Mouse (Mus musculus) B cell, adult 2 months (primary cell): ENCODE data around the gene D13Ertd608e.
"Not testable (repeated sequence)": the region's sequence is repeated elsewhere in the genome, so short reads cannot be mapped to it uniquely, and the experiment has no call there.

Experiments
- DNase-seq, 2 experiments: peaks; one replicate each; pipeline ENCODE4 v3.0.0; 2022

Gene D13Ertd608e

DNA sequence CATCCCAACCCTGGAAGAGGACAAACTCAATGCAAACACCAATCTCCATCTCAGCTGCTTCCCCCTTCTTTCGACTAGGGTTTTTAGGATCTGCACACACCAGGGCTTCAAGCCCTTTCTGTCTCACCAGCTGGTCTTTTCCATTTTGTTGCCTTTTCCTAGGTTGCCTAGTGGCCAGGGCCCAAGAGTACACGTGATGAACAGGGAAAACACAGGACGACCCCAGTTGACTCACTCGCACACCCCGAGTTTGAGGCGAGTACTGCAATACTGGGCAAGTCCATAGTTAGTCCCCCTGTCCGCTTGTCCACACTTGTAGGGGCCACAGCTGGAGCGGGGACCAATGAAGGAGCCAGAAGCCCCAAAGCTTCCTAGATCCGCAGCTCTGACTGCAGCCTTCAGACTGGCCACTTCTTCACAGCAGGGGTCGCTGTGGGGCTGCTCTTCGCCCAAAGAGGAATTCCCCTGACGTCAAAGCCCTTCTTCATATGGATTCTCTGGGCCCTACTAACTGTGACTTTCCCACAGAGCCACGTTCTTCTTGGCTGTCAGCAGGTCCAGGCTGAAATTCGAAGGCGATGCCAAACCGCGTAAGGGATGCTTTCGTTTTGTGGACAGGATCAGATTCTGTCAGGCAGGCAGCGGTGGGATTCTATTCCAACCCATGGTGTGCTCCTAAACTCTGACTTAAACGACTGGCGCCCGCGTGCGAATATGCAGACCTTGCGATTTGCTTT is at the start of gene D13Ertd608e:
D13Ertd608e (plus strand) TSS at position 687 of the 737 bp plus-strand sequence.
- peak; percentile 50 for DNase-seq

- DNase-seq = peak; percentile 19 to 45
Measured at GRCm38 (mm10) chr13:119789851-119790717, 45.7 kb upstream of the D13Ertd608e start.

- peak; percentile 96 for DNase-seq
Measured at GRCm38 (mm10) chr13:119790761-119791579, 44.8 kb upstream of the D13Ertd608e start, which contains the start of gene Zfp131. Zfp131 (minus strand) TSS chr13:119790889.

GRCm38 (mm10) chr13:119791580-119792135 is 44.1 kb upstream of the D13Ertd608e start:
- DNase-seq = peak in 1 of 2 experiments; percentile 10

- DNase-seq = no peak
Measured at GRCm38 (mm10) chr13:119792791-119793404, 42.9 kb upstream of the D13Ertd608e start.

GRCm38 (mm10) chr13:119797656-119798055 is 38.1 kb upstream of the D13Ertd608e start:
- no peak for DNase-seq

DNA sequence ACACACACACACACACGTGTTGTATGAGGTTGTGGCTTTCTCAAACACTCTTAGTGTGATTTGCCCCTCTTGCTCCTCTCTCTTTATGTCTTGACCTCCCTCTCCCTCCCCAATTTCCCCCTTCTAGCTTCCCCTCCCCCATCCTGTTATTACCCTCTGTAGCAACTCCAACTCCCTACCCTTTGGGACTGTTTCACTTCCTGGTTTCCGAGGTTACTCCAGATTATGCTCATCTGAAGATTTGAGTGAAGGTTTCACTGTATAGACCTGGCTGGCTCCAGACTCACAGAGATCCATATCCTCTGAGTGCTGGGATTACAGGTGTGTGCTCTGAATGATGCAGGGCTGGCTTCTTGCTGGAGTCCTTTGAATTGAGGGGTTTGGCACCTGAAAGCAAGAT is 26.9 kb upstream of the D13Ertd608e start:
- DNase-seq = no peak

DNA sequence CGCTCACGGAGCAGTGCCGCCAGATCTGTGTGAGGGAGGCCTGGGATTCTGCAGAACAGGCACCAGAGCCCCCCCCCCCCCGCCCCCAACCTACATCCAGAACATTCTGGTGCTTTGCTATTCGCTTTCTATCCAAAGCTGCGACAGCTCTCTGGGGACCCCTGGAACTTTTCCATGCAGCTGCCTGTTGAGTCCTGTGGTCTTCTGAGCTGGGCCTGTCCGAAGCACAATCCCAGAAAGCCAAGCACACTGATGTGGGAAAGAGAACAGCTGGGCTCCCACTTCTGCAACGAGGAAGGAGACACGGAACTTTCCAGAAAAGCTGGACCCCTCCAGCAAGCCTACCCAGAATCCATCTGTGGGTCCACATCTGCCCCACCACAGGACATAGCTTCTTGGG is 25.8 kb upstream of the D13Ertd608e start:
- DNase-seq = no peak

GRCm38 (mm10) chr13:119816798-119817197 is 19.0 kb upstream of the D13Ertd608e start:
- DNase-seq = no peak

DNA sequence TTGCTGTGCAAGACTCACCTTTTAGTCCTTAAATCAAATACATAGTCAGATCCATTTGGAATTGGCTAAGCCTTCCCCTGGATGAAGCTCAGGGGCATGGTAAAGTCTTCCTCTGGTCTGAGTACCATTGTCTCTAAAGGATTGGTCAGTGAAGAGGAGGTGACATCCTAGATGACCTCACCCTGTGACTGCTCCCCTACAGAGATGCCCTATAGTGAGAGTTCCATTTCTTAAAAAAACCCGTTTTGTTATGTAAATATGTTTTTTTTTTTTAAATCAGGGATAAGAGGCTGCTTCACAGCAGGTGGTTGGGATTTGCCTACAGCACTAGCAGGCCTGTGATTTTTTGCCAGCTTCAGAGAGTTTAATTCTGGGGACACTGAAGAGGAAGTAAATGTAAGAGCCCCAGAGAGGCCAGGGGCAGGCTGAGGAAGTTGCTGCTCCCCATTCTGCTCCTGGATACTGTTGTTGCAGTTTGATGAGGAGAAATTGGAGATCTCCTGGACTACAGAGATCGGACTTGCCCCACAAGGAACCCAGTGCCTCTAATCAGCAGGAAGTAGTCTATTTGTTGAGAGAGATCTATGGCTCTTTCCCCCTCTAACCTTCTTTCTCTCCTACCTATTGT is 18.1 kb upstream of the D13Ertd608e start:
- no peak for DNase-seq

- DNase-seq = not testable (repeated sequence)
Measured at GRCm38 (mm10) chr13:119830116-119830515, 5.7 kb upstream of the D13Ertd608e start, which contains the start of gene AF067063. AF067063 (minus strand) TSS chr13:119830216.

DNA sequence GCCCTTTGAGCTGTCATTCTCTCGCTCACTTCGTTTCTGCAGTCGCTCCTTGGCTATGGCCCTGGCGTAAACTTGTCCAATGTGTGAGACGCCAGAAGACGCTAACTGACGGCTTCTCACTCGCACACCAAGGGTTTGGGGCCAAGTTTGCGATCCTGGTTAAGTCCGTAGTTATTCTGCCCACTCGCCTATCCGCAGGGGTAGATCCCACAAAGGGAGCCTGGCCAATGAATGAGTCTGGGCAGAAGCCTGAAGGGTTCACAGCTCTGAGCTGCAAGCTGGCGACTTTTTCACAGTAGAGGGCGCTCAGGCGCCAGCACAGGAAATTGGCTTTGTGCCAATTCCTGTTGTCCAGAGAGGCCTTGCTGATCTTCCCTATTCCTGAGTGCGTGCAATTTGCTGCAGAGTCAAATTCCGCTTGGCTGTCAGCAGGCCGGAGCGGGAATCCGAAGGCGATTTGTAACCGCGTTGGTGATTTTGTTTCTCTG is 562 bp downstream of the D13Ertd608e start:
- peak; percentile 6 to 25 for DNase-seq

DNA sequence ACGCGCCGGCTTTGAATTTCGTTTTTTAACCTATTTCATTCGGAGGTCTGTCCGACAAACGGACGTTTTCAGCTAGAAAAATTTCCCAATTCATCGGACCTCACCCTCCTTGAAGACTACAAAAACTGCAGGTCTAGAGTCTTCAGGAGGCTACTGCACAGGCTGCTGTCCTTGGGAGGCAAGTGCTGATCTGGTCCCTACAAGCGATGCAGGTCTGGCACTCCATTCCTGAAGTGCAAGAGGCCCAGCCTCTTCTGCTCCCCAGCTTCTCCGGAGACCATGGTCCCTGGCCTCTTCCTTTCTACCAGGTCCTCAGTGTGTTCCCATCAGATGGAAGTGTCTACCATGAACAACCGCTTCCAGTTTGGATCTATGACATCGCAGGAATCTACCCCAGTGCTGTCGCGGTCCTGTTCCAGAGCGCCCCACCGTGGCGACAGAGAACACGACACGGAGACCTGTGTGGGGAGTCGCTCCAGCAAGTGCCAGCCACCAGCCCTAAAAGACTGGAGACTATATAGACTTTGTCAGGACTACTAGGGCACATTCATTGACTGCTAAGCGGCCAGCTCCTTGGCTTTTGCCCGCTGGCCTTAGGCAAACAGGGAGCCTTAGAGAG is 2.0 kb downstream of the D13Ertd608e start:
- DNase-seq = peak; percentile 32 to 41

- not testable (repeated sequence) for DNase-seq
Measured at GRCm38 (mm10) chr13:119839982-119840381, 4.2 kb downstream of the D13Ertd608e start.

DNA sequence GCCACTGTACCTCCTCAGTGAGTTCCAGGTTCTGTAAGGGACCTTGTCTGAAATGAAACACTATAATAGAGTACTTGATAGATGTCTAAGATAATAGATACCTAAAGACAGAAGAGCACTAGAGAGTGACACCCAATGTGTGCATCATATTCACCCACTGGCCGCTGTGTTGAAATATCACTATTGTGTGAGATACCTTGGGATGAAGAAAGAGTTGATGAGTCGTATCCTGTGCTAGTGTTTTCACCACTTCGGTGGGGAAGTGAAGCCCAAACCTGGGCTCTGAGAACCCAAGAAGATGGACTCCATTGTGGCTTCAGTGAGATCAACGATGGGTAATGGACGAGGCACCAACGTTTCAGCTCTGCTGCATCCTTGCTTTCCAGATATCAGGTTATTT is 26.6 kb downstream of the D13Ertd608e start:
- DNase-seq = not testable (repeated sequence)

- not testable (repeated sequence) for DNase-seq
Measured at GRCm38 (mm10) chr13:119864395-119864999, 28.7 kb downstream of the D13Ertd608e start.

DNA sequence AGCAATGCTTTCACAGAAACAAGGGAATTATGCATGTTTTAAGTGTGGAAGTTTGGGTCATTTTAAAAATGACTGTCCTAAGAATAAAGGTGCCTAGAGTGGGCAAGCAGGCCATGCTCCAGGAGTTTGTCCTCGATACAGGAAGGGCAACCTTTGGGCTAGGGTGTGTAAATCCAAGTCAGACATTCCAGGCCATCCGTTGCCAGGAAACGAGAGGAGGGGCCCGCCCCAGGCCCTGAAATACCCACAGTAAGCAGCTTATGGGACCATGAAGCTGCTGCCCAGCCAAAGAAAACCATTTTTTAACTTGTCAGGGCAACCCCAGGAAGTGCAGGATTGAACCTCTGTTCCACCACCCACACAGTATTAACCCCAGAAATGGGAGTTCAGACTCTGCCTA is 51.1 kb downstream of the D13Ertd608e start:
- DNase-seq = not testable (repeated sequence)

- not testable (repeated sequence) for DNase-seq
Measured at GRCm38 (mm10) chr13:119894685-119895084, 58.9 kb downstream of the D13Ertd608e start, which contains the start of gene Tcstv1. Tcstv1 (minus strand) TSS chr13:119894785.
